Mouse (Mus musculus) CD4-positive, CD25-positive, alpha-beta regulatory T cell (primary cell): ENCODE data around the gene Gm8011. TPM values are rescaled to one million over a fixed set of nuclear protein-coding genes. Genes with fewer than 3 reads are reported as not detected.

Source experiments
- polyA plus RNA-seq: library from polyadenylated mRNA; unstranded; fragments of 100-300 nt; shearing (Covaris generic); gene quantifications from one replicate; pipeline ENCODE4 v1.2.1, GENCODE M21; 2017

Gene Gm8011
- not detected for polyA plus RNA-seq

DNA sequence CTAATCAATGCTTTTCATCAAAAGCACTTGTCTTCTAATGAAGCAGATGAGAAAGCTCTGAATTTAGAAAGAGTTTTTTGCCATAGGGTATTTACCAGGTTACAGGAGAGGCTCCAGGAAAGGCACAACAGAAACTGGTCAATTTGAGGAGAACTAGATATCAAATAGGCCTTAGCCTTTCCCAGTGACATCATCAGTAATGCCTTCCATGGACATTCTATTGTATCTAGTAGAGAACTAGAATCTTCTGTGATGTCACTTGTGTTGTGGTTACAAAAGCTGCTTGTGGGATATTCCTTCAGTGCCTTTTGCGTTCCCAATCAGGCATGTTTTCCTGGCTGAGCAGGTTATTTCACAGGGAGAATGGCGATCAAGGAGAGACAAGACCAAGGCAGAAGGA, at the start of gene Gm8011:
Gene Gm8011, plus strand, starts transcription at position 301 of the 400 bp plus-strand sequence.

GRCm38 (mm10) chr14:42439573-42439972, 24.1 kb upstream of the Gm8011 start, which contains the start of gene Gm8005:
Gene Gm8005 (minus strand): TSS chr14:42439673.

GRCm38 (mm10) chr14:42502249-42502648, 38.6 kb downstream of the Gm8011 start, which contains the start of gene Gm8020:
Gene Gm8020 (minus strand): TSS chr14:42502349.

Other genes starting within 250 kb of the Gm8011 start
- not detected for gene Gm17026, start 203.8 kb upstream of the Gm8011 start, polyA plus RNA-seq
- gene Gm9611, start 166.5 kb upstream of the Gm8011 start, polyA plus RNA-seq: not detected
- gene Gm7995, start 153.7 kb upstream of the Gm8011 start, polyA plus RNA-seq: not detected
- gene Gm8005, start 24.2 kb upstream of the Gm8011 start, polyA plus RNA-seq: not detected
- not detected for gene Gm8020, start 38.5 kb downstream of the Gm8011 start, polyA plus RNA-seq
- gene Gm8024, start 60.4 kb downstream of the Gm8011 start, polyA plus RNA-seq: not detected
- not detected for gene Gm17124, start 136.0 kb downstream of the Gm8011 start, polyA plus RNA-seq
- not detected for gene Gm3633, start 178.0 kb downstream of the Gm8011 start, polyA plus RNA-seq
- not detected for gene Gm10378, start 192.1 kb downstream of the Gm8011 start, polyA plus RNA-seq